Mouse (Mus musculus): ENCODE measurements around the gene Smim17. TPM values are rescaled to one million over a fixed set of nuclear protein-coding genes. Genes with fewer than 3 reads are reported as not detected.

The Smim17 gene
- not detected in 2 replicates for polyA plus RNA-seq (2012; rRNA removed)

DNA sequence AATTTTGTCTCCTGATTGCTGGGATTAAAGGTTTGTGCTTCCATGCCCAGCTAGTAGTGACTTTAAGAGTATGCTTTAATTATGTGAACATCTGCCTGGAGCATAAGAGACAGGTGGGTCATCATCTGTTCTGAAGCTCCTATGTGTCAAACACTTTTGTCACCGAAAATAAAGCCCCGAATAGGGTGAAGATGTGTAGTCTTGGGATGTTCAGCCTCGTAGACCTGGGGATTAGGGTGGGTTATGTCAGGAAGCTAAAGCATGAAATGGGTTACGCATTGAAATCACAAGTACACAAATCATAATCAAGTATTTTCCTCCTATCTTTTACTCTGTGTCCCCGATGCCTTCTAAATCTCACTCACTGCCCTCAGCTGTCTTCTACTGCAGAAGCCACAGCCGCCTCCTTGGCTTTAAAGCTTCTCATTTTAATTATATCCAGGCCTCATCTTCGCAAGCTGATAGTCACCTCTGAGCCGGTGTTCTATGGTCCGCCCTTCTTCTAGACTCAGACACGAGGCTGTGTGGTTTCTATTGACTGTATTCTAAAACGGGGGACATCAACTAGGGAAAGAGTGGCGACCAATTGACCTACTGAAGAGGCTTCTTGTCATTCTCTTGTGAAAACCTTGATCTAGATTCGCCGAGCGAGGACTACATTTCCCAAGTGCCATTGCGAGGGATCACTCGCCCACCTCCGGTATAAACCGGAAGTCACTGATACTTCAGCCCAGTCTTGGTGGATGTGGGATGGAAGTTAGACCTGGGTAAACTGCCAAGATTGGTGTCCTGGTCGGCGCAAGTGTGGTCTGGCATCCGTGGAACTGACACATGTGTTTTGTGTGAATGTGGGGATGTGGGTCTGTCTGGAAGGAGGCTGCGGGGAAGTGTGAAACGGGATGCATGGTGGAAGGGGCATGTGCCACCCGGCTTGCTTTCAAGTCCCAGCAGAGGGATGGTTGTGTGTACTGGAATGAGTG is at the start of gene Smim17:
Gene Smim17, plus strand, starts transcription at position 720 of the 980 bp plus-strand sequence.
- H3K36me3 ChIP-seq (ENCODE audit: control insufficient read depth, insufficient read depth, low read length): 0 out of 2 replicates have a peak, but pooled peaks cover under 1% of the 10 kb centered on the region
- peak within 1 kb of the TSS; percentile 65 for H3K4me3 ChIP-seq (ENCODE audit: low read depth, low read length)
- 27% methylated on average over 25 of the region's 25 CpGs for WGBS
- no peaks in the 10 kb centered on the region for H3K27me3 ChIP-seq (ENCODE audit: control insufficient read depth, insufficient read depth, low read length)
- no peaks in the 10 kb centered on the region for H3K4me1 ChIP-seq (ENCODE audit: control insufficient read depth, insufficient read depth, insufficient read length, low read length)
- TF ChIP-seq POLR2A (IDR thresholded peaks at IDR 0.05; ENCODE audit: low read depth, low read length) (no peak), CTCF (IDR thresholded peaks at IDR 0.05; ENCODE audit: extremely low read depth, insufficient read length, insufficient replicate concordance, low read depth, low read length) (no peak)
- H3K27ac ChIP-seq (ENCODE audit: insufficient read depth, low read depth, low read length): no peak within 1 kb of the TSS

DNA sequence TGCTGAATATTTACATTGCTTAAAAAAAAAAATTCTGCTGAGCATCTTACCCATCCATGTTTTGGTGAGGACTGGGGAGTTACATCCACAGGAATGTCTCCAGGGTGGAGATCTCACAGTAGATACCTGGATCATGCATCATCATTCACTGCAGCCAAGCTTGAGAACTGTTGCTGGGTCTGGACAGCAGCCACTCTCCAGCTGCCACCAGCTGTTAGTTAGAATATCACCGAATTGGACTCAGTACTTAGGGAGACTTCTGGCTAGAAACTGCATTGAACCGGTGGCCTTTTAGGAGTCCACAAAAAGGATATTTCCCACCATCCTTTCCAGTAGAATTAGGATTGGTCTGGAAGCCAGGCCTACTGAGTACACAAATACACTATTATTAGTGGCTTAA is 40.4 kb upstream of the Smim17 start:
- no peak for TF ChIP-seq CTCF (IDR thresholded peaks at IDR 0.05; ENCODE audit: extremely low read depth, insufficient read length, insufficient replicate concordance, low read depth, low read length)
- TF ChIP-seq POLR2A (IDR thresholded peaks at IDR 0.05; ENCODE audit: low read depth, low read length): no peak
- Histone ChIP-seq H3K4me1 (ENCODE audit: control insufficient read depth, insufficient read depth, insufficient read length, low read length) (no peaks in the 10 kb centered on the region; the same call in 1 of the 2 replicates), H3K27me3 (ENCODE audit: control insufficient read depth, insufficient read depth, low read length) (no peaks in the 10 kb centered on the region), H3K36me3 (ENCODE audit: control insufficient read depth, insufficient read depth, low read length) (no peaks in the 10 kb centered on the region), H3K4me3 (ENCODE audit: low read depth, low read length) (no peak overlapping the region), H3K27ac (ENCODE audit: insufficient read depth, low read depth, low read length) (no peak overlapping the region)
- 58% methylated on average over 2 of the region's 2 CpGs for WGBS

DNA sequence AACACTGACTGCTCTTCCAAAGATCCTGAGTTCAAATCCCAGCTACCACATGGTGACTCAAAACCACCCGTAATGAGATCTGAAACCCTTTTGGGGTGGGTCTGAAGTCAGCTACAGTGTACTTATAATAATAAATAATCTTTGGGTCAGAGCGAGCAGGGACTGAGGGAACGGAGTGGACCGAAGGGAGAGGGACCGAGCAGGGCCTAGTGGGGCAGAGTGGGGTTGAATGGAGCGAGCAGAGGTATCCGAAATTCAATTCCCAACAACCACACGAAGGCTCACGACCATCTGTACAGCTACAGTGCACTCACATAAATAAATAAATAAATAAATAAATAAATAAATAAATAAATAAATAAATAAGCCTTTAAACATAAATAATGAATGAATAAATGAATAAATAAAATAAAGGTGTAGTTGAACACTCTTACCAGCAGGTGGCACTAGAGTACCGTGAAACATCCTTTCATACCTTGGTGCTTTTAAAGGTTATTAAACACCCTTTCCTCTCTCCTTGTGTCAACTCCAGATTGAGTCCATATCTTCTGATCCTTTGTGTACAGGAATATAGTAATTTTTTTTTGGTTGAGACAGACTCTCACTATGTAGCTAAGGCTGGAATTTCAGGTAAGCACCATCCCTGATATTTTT is 39.5 kb upstream of the Smim17 start:
- no peaks in the 10 kb centered on the region for H3K36me3 ChIP-seq (ENCODE audit: control insufficient read depth, insufficient read depth, low read length)
- 46% methylated on average over 10 of the region's 10 CpGs for WGBS
- TF ChIP-seq CTCF (IDR thresholded peaks at IDR 0.05; ENCODE audit: extremely low read depth, insufficient read length, insufficient replicate concordance, low read depth, low read length): no peak
- TF ChIP-seq POLR2A (IDR thresholded peaks at IDR 0.05; ENCODE audit: low read depth, low read length): no peak

DNA sequence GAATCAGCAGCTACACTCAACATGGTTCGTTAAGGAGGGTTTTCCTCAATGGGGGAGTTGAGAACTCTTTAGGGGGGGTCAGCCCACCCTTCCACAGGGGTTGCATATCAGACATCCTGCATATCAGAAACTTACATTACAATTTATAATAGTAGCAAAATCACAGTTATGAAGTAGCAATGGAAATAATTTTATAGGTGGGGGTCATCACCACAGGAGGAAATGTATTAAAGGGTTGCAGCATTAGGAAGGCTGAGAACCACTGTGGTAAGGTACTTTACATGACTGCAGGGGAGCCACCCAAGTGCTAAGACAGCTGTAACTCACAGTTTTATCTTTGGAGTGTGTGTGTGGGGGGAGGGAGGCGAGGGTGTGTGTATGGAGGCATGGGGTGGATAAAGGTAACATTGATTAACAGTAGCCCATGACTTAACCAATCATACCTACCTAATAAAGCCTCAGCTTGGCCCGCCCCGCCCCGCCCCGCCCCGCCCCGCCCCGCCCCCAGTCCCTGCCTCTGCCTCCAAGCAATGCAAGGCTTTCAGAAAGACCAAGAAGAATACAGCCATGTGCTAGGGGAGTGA is 37.9 kb upstream of the Smim17 start:
- Histone ChIP-seq H3K27ac (ENCODE audit: insufficient read depth, low read depth, low read length) (no peak overlapping the region), H3K27me3 (ENCODE audit: control insufficient read depth, insufficient read depth, low read length) (no peaks in the 10 kb centered on the region), H3K4me1 (ENCODE audit: control insufficient read depth, insufficient read depth, insufficient read length, low read length) (no peaks in the 10 kb centered on the region; the same call in 1 of the 2 replicates), H3K4me3 (ENCODE audit: low read depth, low read length) (no peak overlapping the region), H3K36me3 (ENCODE audit: control insufficient read depth, insufficient read depth, low read length) (no peaks in the 10 kb centered on the region)
- TF ChIP-seq POLR2A (IDR thresholded peaks at IDR 0.05; ENCODE audit: low read depth, low read length) (no peak), CTCF (IDR thresholded peaks at IDR 0.05; ENCODE audit: extremely low read depth, insufficient read length, insufficient replicate concordance, low read depth, low read length) (no peak)
- 16% methylated on average over 9 of the region's 9 CpGs for WGBS

More for the DNA sequence above, 39.5 kb upstream of the Smim17 start:
- no peak overlapping the region for H3K27ac ChIP-seq (ENCODE audit: insufficient read depth, low read depth, low read length)
- no peak overlapping the region for H3K4me3 ChIP-seq (ENCODE audit: low read depth, low read length)
- no peaks in the 10 kb centered on the region for H3K27me3 ChIP-seq (ENCODE audit: control insufficient read depth, insufficient read depth, low read length)
- no peaks in the 10 kb centered on the region; the same call in 1 of the 2 replicates for H3K4me1 ChIP-seq (ENCODE audit: control insufficient read depth, insufficient read depth, insufficient read length, low read length)

DNA sequence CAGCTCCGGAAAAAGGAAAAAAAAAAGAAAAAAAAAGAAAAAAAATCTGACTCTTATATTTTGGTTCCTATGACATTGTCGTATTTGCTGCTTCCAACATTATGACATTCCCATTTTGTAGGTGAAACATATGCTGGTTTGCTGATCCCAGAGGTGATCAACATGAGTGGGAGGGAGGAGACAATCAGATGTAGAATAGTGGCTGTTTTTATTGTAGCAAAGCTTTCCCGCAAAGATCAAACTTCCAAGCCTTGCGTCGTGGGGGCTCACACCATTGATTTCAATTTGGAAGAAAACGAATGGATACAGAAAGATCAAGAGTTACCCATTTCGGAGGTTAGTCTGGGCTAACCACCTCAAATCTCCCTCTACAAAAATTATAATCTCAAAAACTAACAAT is 36.8 kb upstream of the Smim17 start:
- TF ChIP-seq CTCF (IDR thresholded peaks at IDR 0.05; ENCODE audit: extremely low read depth, insufficient read length, insufficient replicate concordance, low read depth, low read length) (no peak), POLR2A (IDR thresholded peaks at IDR 0.05; ENCODE audit: low read depth, low read length) (no peak)
- no peaks in the 10 kb centered on the region; the same call in 1 of the 2 replicates for H3K4me1 ChIP-seq (ENCODE audit: control insufficient read depth, insufficient read depth, insufficient read length, low read length)
- 20% methylated on average over 7 of the region's 7 CpGs for WGBS
- H3K27ac ChIP-seq (ENCODE audit: insufficient read depth, low read depth, low read length): no peak overlapping the region
- no peaks in the 10 kb centered on the region for H3K36me3 ChIP-seq (ENCODE audit: control insufficient read depth, insufficient read depth, low read length)
- H3K27me3 ChIP-seq (ENCODE audit: control insufficient read depth, insufficient read depth, low read length): no peaks in the 10 kb centered on the region
- peak overlapping the region; percentile 71; the same call in 1 of the 2 replicates for H3K4me3 ChIP-seq (ENCODE audit: low read depth, low read length)

DNA sequence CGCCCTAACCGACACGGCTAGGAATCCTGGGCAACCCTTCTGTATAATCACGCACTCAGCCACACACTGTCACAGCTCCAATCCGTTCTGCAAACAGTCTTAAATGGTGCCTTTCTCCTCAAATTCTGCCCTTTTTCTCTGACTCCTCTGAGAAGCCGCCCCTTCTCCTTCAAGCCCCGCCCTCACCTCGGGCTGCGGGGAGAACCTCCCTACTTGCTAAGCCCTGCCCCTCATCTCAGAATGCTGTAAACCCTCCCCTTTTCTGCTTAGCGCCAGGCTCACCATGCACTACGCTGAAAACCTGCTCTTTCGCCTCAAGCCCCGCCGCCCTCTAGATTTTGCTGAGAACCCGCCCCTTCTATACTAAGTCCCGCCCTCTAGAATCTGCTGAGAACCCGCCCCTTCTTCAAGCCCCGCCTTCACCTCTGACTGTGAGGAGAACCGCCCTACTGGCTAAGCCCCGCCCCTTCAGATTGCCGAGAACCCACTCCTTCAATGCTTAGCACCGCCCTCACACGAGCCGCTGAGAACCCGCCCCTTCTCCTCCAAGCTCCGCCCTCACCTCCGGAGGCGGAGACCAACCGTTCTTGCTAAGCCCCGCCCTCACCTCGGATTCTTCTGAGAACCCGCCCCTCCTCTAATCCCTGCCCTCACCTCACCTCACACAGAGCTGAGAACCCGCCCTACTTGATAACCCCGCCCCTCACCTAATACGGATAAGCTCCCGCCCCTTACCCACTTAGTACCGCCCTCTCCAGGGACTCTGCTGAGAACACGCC is 36.1 kb upstream of the Smim17 start:
- WGBS: under 1% methylated on average over 38 of the region's 38 CpGs
- H3K4me1 ChIP-seq (ENCODE audit: control insufficient read depth, insufficient read depth, insufficient read length, low read length): no peaks in the 10 kb centered on the region; the same call in 1 of the 2 replicates
- no peaks in the 10 kb centered on the region for H3K36me3 ChIP-seq (ENCODE audit: control insufficient read depth, insufficient read depth, low read length)
- no peak for TF ChIP-seq POLR2A (IDR thresholded peaks at IDR 0.05; ENCODE audit: low read depth, low read length)
- no peak for TF ChIP-seq CTCF (IDR thresholded peaks at IDR 0.05; ENCODE audit: extremely low read depth, insufficient read length, insufficient replicate concordance, low read depth, low read length)
- no peaks in the 10 kb centered on the region for H3K27me3 ChIP-seq (ENCODE audit: control insufficient read depth, insufficient read depth, low read length)
- peak overlapping the region; percentile 71 for H3K4me3 ChIP-seq (ENCODE audit: low read depth, low read length)
- H3K27ac ChIP-seq (ENCODE audit: insufficient read depth, low read depth, low read length): peak overlapping the region; percentile 65; the same call in 1 of the 2 replicates
